Mouse (Mus musculus) embryonic fibroblast, embryonic 13.5 days (primary cell): Measurements from ENCODE around the gene Aldh5a1.

Experiments used
- CTCF ChIP-seq: IDR thresholded peaks from 2 replicates; pipeline ENCODE4 v1.5.1; 2011; ENCODE audit warnings: mild to moderate bottlenecking, control low read depth, low read length, moderate library complexity, borderline replicate concordance; ENCODE audit not compliant: insufficient read depth
- POLR2A ChIP-seq: IDR thresholded peaks from 2 replicates; pipeline ENCODE4 v1.6.1; 2011; ENCODE audit warnings: low read depth, mild to moderate bottlenecking, control low read depth, low read length, moderate library complexity

DNA sequence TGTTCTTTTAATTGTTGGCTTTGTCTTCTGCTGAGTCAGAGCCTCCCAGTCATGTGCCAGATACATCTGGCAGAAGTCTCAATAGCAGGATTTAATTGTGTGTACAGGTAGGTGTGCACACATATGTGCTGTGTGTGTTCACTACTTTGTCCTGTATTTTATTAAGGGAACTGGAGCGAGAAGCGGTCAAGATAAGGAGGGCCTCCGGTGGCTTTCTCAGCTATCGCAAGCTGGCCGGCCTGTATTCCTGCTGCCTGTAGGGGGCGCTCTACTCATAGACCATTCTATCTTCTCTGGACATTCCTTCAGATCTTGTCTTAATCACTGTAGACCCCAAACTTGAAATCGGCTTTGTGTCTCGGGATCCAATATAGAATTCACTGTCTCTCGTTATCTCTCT is 1.2 kb upstream of the Aldh5a1 start:
- TF ChIP-seq CTCF (peak; percentile 30; the same call in 1 of the 2 replicates), POLR2A (no peak)
